Mouse (Mus musculus): ENCODE data around the gene Fgf12. TPM values are rescaled to one million over a fixed set of nuclear protein-coding genes. Genes with fewer than 3 reads are reported as not detected.

Gene Fgf12
- polyA plus RNA-seq, 1 experiment from 2014 or later, result 3.3 TPM

- 98% methylated on average over 2 of the region's 2 CpGs for WGBS
- DNase-seq (ENCODE audit: low spot score) (no peak), ATAC-seq (replicated peaks; ENCODE audit: low FRiP score) (no peak)
- Histone ChIP-seq H3K4me2 (ENCODE audit: low read depth, low read length, severe bottlenecking) (no peak overlapping the region), H3K27me3 (ENCODE audit: control insufficient read depth, insufficient read depth, low read length) (no peaks in the 10 kb centered on the region), H3K9ac (ENCODE audit: low read length) (no peak overlapping the region), H3K4me3 (ENCODE audit: low read depth, low read length) (no peak overlapping the region), H3K4me1 (replicated peaks; ENCODE audit: control insufficient read depth, insufficient read depth, low read length) (no peaks in the 10 kb centered on the region), H3K36me3 (ENCODE audit: control insufficient read depth, insufficient read depth, low read length) (no peaks in the 10 kb centered on the region), H3K9me3 (ENCODE audit: control insufficient read depth, low read length) (no peaks in the 10 kb centered on the region), H3K27ac (ENCODE audit: low read depth, low read length) (no peak overlapping the region)
Observed at GRCm38 (mm10) chr16:28479022-28479421, 273.8 kb downstream of the Fgf12 start.

DNA sequence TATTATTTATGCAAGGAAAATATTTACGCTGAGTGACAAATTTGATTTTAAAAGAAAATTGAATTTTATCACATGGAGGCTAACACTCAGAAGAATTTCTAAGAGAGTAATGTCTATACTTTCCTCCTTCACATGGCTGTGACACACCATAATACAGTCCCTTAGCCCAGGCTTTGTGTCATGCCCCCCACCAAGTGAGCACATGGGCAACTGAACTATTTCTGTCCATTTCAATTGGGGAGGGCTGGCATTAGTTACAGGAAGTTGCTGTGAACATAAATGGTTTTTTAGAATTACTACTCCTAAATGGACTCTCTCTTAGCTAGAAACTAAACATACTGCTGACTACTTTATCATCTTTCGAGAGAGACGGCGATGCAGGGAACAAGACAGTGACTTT lies 276.2 kb downstream of the Fgf12 start:
- Histone ChIP-seq H3K4me3 (ENCODE audit: low read depth, low read length) (no peak overlapping the region), H3K4me2 (ENCODE audit: low read depth, low read length, severe bottlenecking) (no peak overlapping the region), H3K4me1 (replicated peaks; ENCODE audit: control insufficient read depth, insufficient read depth, low read length) (no peaks in the 10 kb centered on the region), H3K27ac (ENCODE audit: low read depth, low read length) (no peak overlapping the region), H3K9me3 (ENCODE audit: control insufficient read depth, low read length) (no peaks in the 10 kb centered on the region), H3K9ac (ENCODE audit: low read length) (no peak overlapping the region), H3K27me3 (ENCODE audit: control insufficient read depth, insufficient read depth, low read length) (no peaks in the 10 kb centered on the region), H3K36me3 (ENCODE audit: control insufficient read depth, insufficient read depth, low read length) (no peaks in the 10 kb centered on the region)
- WGBS, result 97% methylated on average over 4 of the region's 4 CpGs
- DNase-seq (ENCODE audit: low spot score) (no peak), ATAC-seq (replicated peaks; ENCODE audit: low FRiP score) (no peak)

DNA sequence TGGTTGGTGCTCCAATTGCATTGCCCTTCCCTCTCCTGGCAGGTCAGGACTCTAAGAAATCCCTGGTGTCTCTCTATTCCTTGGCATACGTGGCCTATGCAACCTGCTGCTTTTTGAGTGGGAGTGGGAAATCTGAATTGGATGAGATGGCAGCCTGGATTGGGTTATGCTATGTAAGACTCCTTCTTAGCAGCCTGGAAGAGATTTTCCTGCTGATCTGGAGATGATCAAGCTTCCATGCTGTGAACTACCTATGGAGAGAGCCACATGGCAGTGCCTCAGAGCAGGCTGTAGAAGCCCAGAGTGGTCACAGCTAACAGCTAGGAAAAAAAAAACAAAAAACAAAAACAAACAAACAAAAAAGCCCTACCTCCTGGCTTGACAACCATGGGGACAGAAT lies 277.3 kb downstream of the Fgf12 start:
- Histone ChIP-seq H3K4me3 (ENCODE audit: low read depth, low read length) (no peak overlapping the region), H3K27ac (ENCODE audit: low read depth, low read length) (no peak overlapping the region), H3K4me1 (replicated peaks; ENCODE audit: control insufficient read depth, insufficient read depth, low read length) (no peaks in the 10 kb centered on the region), H3K36me3 (ENCODE audit: control insufficient read depth, insufficient read depth, low read length) (no peaks in the 10 kb centered on the region), H3K27me3 (ENCODE audit: control insufficient read depth, insufficient read depth, low read length) (no peaks in the 10 kb centered on the region), H3K9me3 (ENCODE audit: control insufficient read depth, low read length) (no peaks in the 10 kb centered on the region), H3K9ac (ENCODE audit: low read length) (no peak overlapping the region), H3K4me2 (ENCODE audit: low read depth, low read length, severe bottlenecking) (no peak overlapping the region)
- no peak for DNase-seq (ENCODE audit: low spot score)
- WGBS, result 73% methylated on average over 1 of the region's 1 CpGs
- no peak for ATAC-seq (replicated peaks; ENCODE audit: low FRiP score)

GRCm38 (mm10) chr16:28454821-28455220 lies 298.0 kb downstream of the Fgf12 start:
- H3K27ac ChIP-seq (ENCODE audit: low read depth, low read length), result no peak overlapping the region
- H3K36me3 ChIP-seq (ENCODE audit: control insufficient read depth, insufficient read depth, low read length), result no peaks in the 10 kb centered on the region
- no peak for ATAC-seq (replicated peaks; ENCODE audit: low FRiP score)
- no peaks in the 10 kb centered on the region for H3K9me3 ChIP-seq (ENCODE audit: control insufficient read depth, low read length)
- no peak for DNase-seq (ENCODE audit: low spot score)
- H3K4me2 ChIP-seq (ENCODE audit: low read depth, low read length, severe bottlenecking), result no peak overlapping the region
- WGBS, result 87% methylated on average over 3 of the region's 3 CpGs
- H3K4me1 ChIP-seq (replicated peaks; ENCODE audit: control insufficient read depth, insufficient read depth, low read length), result no peaks in the 10 kb centered on the region
- no peak overlapping the region for H3K4me3 ChIP-seq (ENCODE audit: low read depth, low read length)
- H3K9ac ChIP-seq (ENCODE audit: low read length), result no peak overlapping the region
- H3K27me3 ChIP-seq (ENCODE audit: control insufficient read depth, insufficient read depth, low read length), result no peaks in the 10 kb centered on the region

DNA sequence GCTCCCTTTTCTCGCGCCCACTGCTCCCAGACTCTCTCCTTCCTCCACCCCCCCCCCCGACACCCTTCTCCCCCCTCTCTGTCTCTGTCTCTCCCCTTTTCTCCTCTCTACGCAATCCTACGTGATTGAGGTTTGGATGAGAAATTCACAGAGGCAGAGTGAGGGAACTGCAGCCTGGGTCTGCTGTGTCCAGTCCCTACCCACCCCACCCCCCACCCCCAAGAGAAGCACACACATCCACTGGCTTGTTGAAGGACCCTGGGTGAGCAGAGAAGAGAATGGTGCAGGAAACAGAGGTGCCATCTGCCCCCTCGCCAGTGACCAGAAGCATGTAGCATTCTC lies 305.8 kb downstream of the Fgf12 start:
- H3K9ac ChIP-seq (ENCODE audit: low read length), result peak overlapping the region; percentile 65
- no peaks in the 10 kb centered on the region for H3K36me3 ChIP-seq (ENCODE audit: control insufficient read depth, insufficient read depth, low read length)
- peak overlapping the region; percentile 96 for H3K4me2 ChIP-seq (ENCODE audit: low read depth, low read length, severe bottlenecking)
- no peaks in the 10 kb centered on the region for H3K9me3 ChIP-seq (ENCODE audit: control insufficient read depth, low read length)
- no peak overlapping the region for H3K27ac ChIP-seq (ENCODE audit: low read depth, low read length)
- peak; percentile 67 for ATAC-seq (replicated peaks; ENCODE audit: low FRiP score)
- H3K4me1 ChIP-seq (replicated peaks; ENCODE audit: control insufficient read depth, insufficient read depth, low read length), result no peaks in the 10 kb centered on the region
- 0% methylated on average over 6 of the region's 6 CpGs for WGBS
- H3K4me3 ChIP-seq (ENCODE audit: low read depth, low read length), result peak overlapping the region; percentile 63
- peaks cover 24% of the 10 kb centered on the region for H3K27me3 ChIP-seq (ENCODE audit: control insufficient read depth, insufficient read depth, low read length)
- no peak for DNase-seq (ENCODE audit: low spot score)

DNA sequence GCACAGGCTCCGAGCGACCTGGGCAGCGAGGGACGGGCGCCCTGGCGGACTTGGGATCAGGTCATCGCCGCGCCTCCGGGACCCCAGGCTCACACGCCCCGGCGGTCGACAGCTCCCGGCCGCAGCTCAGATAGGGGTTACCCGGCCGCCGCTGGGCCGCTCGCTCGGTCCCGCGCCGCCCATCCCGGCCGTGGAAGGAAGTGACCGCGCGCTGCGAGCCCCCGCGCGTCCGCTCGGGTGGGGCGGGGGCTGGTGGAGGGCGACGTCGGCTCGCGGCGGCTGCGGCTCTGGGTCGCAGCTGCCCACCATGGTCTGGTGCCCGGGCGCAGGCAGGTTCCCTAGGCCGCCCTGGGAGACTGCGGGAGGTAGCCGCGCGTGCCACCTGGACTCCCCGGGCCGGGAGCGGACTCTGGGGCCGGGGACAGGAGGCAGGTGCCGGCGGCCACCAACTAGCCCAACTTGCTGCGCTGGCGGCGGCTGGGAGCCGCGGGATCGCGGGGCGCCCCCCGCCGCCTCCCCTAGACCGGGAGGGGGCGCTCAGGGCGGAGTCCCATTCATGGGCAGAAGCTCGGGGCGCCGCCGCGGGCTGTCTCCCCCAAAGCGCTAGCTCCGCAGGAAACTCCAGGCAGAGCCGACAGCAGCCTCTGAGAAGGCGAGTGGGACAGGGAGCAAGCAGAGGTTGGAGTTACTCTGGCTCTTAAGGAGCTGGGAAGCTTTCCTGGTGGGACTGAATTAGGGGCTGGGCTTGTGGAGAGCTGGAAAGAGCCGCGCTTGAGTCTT lies 306.3 kb downstream of the Fgf12 start:
- Histone ChIP-seq H3K27ac (ENCODE audit: low read depth, low read length) (no peak overlapping the region), H3K9me3 (ENCODE audit: control insufficient read depth, low read length) (no peaks in the 10 kb centered on the region), H3K4me3 (ENCODE audit: low read depth, low read length) (peak overlapping the region; percentile 63), H3K9ac (ENCODE audit: low read length) (peak overlapping the region; percentile 65), H3K27me3 (ENCODE audit: control insufficient read depth, insufficient read depth, low read length) (peaks cover 24% of the 10 kb centered on the region), H3K36me3 (ENCODE audit: control insufficient read depth, insufficient read depth, low read length) (no peaks in the 10 kb centered on the region), H3K4me1 (replicated peaks; ENCODE audit: control insufficient read depth, insufficient read depth, low read length) (no peaks in the 10 kb centered on the region), H3K4me2 (ENCODE audit: low read depth, low read length, severe bottlenecking) (peak overlapping the region; percentile 96)
- under 1% methylated on average over 74 of the region's 82 CpGs for WGBS
- peak; percentile 78 for DNase-seq (ENCODE audit: low spot score)
- ATAC-seq (replicated peaks; ENCODE audit: low FRiP score), result peak; percentile 79

DNA sequence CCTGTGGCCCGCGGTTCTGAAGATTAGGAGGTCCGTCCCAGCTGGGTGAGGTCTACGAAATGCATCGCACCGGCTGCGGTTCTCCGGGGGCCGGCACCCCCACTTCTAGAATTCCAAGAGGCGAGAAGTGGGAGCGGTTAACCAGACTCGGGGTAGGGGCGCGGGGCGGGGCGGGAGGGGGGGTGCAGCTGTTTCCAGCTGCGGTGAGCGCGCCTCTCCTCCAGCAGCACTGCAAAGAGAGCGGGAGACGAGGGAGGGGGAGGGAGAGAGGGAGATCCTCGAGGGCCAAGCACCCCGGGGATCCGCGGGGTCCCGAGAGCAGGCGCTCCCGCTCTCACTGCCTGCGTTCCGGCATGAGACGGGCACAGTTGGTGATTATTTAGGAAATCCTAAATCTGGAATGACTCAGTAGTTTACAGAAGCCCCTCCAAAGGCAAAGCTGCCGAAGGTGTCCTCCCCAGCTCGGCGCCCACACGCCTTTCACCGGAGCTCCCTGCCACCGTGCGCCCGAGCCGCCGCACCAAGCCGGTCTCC lies 307.0 kb downstream of the Fgf12 start:
- 0% methylated on average over 39 of the region's 42 CpGs for WGBS
- peaks cover 24% of the 10 kb centered on the region for H3K27me3 ChIP-seq (ENCODE audit: control insufficient read depth, insufficient read depth, low read length)
- H3K4me2 ChIP-seq (ENCODE audit: low read depth, low read length, severe bottlenecking), result peak overlapping the region; percentile 96
- peak overlapping the region; percentile 63 for H3K4me3 ChIP-seq (ENCODE audit: low read depth, low read length)
- no peaks in the 10 kb centered on the region for H3K4me1 ChIP-seq (replicated peaks; ENCODE audit: control insufficient read depth, insufficient read depth, low read length)
- ATAC-seq (replicated peaks; ENCODE audit: low FRiP score) (peak; percentile 49), DNase-seq (ENCODE audit: low spot score) (peak; percentile 64)
- no peaks in the 10 kb centered on the region for H3K9me3 ChIP-seq (ENCODE audit: control insufficient read depth, low read length)
- no peak overlapping the region for H3K27ac ChIP-seq (ENCODE audit: low read depth, low read length)
- H3K9ac ChIP-seq (ENCODE audit: low read length), result peak overlapping the region; percentile 65
- no peaks in the 10 kb centered on the region for H3K36me3 ChIP-seq (ENCODE audit: control insufficient read depth, insufficient read depth, low read length)

DNA sequence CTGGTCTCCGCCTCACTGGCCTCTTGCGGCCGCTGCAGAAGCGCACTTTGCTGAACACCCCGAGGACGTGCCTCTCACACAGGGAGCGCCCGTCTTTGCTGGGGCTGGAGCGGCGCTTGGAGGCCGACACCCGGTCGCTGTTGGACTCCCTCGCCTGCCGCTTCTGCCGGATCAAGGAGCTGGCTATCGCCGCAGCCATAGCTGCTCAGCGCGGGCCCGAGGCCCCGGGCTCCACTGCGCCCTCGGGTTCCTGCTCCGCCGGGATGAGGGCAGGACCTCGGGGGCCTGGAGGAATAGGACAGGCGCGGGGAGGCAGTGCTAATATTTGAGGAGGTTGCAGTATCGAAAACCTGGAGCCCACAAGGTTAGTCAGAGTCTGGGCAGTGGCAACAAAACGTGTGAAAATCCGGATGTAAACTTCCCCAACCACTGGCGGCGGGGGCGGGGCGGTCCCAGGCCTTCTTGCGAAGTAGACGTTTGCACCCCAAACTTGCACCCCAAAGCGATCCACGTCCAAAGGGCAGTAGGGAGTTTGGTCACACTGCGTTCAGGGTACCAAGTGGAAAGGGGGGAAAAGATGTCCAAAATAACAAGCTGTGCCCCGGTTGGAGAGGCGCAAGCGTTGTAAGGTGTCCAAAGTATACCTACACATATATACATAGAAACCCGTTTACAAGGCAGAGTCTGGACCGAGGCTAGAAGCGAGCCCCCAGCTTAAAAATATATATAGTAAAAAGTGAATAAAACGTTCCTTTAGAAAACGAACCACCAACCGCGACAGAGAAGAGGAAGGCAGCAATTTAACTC lies 307.7 kb downstream of the Fgf12 start:
- no peak overlapping the region for H3K27ac ChIP-seq (ENCODE audit: low read depth, low read length)
- ATAC-seq (replicated peaks; ENCODE audit: low FRiP score), result peak; percentile 37
- WGBS, result 1% methylated on average over 51 of the region's 51 CpGs

More for the DNA sequence above, 307.7 kb downstream of the Fgf12 start:
- H3K4me2 ChIP-seq (ENCODE audit: low read depth, low read length, severe bottlenecking), result peak overlapping the region; percentile 96
- no peaks in the 10 kb centered on the region for H3K9me3 ChIP-seq (ENCODE audit: control insufficient read depth, low read length)
- peak overlapping the region; percentile 63 for H3K4me3 ChIP-seq (ENCODE audit: low read depth, low read length)
- no peaks in the 10 kb centered on the region for H3K4me1 ChIP-seq (replicated peaks; ENCODE audit: control insufficient read depth, insufficient read depth, low read length)
- H3K9ac ChIP-seq (ENCODE audit: low read length), result peak overlapping the region; percentile 65; the same call in 1 of the 2 replicates
- H3K27me3 ChIP-seq (ENCODE audit: control insufficient read depth, insufficient read depth, low read length), result peaks cover 24% of the 10 kb centered on the region
- no peaks in the 10 kb centered on the region for H3K36me3 ChIP-seq (ENCODE audit: control insufficient read depth, insufficient read depth, low read length)
- DNase-seq (ENCODE audit: low spot score), result peak; percentile 72
